8 mouse cellular contexts compared by ENCODE assay signal in genomic region chr2:131770852-131771251, GRCm38 (mm10).
A peak's percentile ranks its signal among the peaks of the same experiment; 100 is the strongest.
DNase-seq lines count a peak whose midpoint lies in the region; TF ChIP-seq lines count a peak whose summit lies in the region.

No protein-coding gene starts in this region.

- no peak overlapping the region for H3K4me3 ChIP-seq in gastrocnemius, adult 2 months

- H3K27ac ChIP-seq in gastrocnemius, adult 2 months = no peak overlapping the region

- peak; percentile 72 for TF ChIP-seq CTCF in gastrocnemius, adult 2 months (IDR thresholded peaks at IDR 0.05)

- DNase-seq in gastrocnemius, adult 2 months = peak; percentile 58
- DNase-seq in gastrocnemius, adult 8-10 months (ENCODE audit: low spot score in 2 of 2) = no peak
- DNase-seq in A20 (ENCODE audit: low read depth, low spot score) = peak; percentile 25
- peak; percentile 57 for DNase-seq in adrenal gland, postnatal 25 days
- DNase-seq in forelimb bud, embryonic 11.5 days (ENCODE audit: low read depth, low spot score) = peak; percentile 50
- peak; percentile 59 for DNase-seq in layer of hippocampus, adult 9-11 months
- peak; percentile 3 for DNase-seq in naive thymus-derived CD4-positive, alpha-beta T cell, adult 2 months (ENCODE audit: low read depth)
- DNase-seq in urinary bladder, postnatal 10 days (ENCODE audit: low spot score) = no peak

- intact Hi-C loops in gastrocnemius, adult 2 months (cut with DNase I) = loop anchor here (5.0 kb wide), 1 partner anchor 224 kb away; no protein-coding TSS in a partner anchor

Comparison
In these comparisons a context has a peak if more than half of its experiments do, and no peak if none do; other contexts are left out.
1. DNase-seq: peak in gastrocnemius, adult 2 months (single experiment), A20 (single experiment), adrenal gland, postnatal 25 days (single experiment), forelimb bud, embryonic 11.5 days (single experiment), layer of hippocampus, adult 9-11 months (single experiment) and naive thymus-derived CD4-positive, alpha-beta T cell, adult 2 months (single experiment); none in gastrocnemius, adult 8-10 months (0 of 2) and urinary bladder, postnatal 10 days (single experiment).